Mouse (Mus musculus): ENCODE measurements around the gene Hpgds.

Gene Hpgds

DNA sequence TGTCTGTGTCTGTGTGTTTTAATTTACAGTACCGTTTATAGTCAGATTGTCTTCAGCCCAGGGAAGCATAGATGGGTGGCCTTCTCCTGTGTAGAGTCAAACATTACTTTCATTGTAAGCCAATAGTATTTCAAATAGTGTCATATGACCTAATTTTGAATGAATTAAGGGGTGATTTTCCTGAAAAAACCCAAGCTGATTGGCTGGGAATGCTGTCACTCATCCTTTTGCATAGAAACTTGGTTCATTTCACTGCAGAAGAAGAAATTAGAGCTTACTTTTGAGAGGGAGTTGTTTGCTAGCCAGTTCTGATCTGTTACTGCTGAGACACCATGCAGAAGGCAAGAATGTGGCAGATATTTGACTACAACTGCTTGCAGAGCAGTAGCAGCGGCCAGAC, 69.5 kb downstream of the Hpgds start:
- POLR2A ChIA-PET = interaction anchor here (0.5 to 6.0 kb wide), 19 partner anchors 9 to 299 kb away, joined by 3 to 40 read pairs (median 4); partner anchors contain the start of gene Smarcad1 (in 1 of the 4)
- CTCF ChIA-PET = no interaction called here
